In the genomic region with DNA sequence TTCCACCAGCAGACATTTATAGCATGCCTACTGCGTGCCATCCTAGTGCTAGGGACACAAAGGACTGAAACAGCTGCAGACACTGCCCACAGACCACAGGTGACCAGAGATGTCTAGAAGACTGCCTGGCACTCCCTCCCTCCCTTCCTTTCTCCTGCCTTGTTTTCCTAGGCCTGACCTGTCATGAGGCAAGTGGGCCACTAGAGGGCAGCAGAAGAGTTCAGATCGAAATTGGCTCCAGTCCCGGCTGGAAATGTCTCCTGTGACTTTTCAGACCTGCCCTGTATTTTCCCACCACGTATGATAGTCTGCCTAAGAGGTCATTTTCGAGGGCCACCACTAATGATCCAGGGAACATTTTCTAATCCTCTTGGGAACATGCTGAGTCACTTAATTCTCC, we compare ENCODE assay signal across 9 mouse cellular contexts. TPM values are rescaled to one million over a fixed set of nuclear protein-coding genes. Genes with fewer than 3 reads are reported as not detected.
DNase-seq lines count a peak whose midpoint lies in the region; ATAC-seq lines count a peak whose summit lies in the region.
"Had no signal": no experiment of that assay in that cellular context is flagged by ENCODE, and none has a peak within 500 bp of the region (broad histone marks: within the 10 kb centered on the region; RNA-seq: fewer than 3 reads in every experiment).

No protein-coding gene starts in this region.

- H3K36me3 ChIP-seq in hindbrain, embryonic 11.5 days (ENCODE audit: control insufficient read depth, insufficient read depth, low read length): no peaks in the 10 kb centered on the region

- H3K9ac ChIP-seq in hindbrain, embryonic 11.5 days (ENCODE audit: low read depth, low read length): no peak overlapping the region

- ATAC-seq in hindbrain, embryonic 11.5 days (ENCODE audit: low FRiP score): peak; percentile 61; the same call in 1 of the 2 replicates

- H3K27me3 ChIP-seq in hindbrain, embryonic 11.5 days (ENCODE audit: control insufficient read depth, insufficient read depth, low read length): no peaks in the 10 kb centered on the region

- H3K27ac ChIP-seq in hindbrain, embryonic 11.5 days (ENCODE audit: low read depth, low read length): no peak overlapping the region
- H3K27ac ChIP-seq: macrophage had no signal

- H3K4me3 ChIP-seq in hindbrain, embryonic 11.5 days (ENCODE audit: low read depth, low read length): no peak overlapping the region

- 3% methylated on average over 5 of the region's 5 CpGs for WGBS in hindbrain, embryonic 11.5 days

- no peaks in the 10 kb centered on the region for H3K4me1 ChIP-seq in hindbrain, embryonic 11.5 days (replicated peaks; ENCODE audit: control insufficient read depth, insufficient read depth, low read length)

- H3K9me3 ChIP-seq in hindbrain, embryonic 11.5 days (ENCODE audit: control insufficient read depth, low read length): no peaks in the 10 kb centered on the region

- DNase-seq in R1 (ENCODE audit: low read depth, low spot score): peak; percentile 84
- peak; percentile 70 for DNase-seq in cerebellum, adult 8-10 months
- DNase-seq in frontal cortex, postnatal 10 days (ENCODE audit: low spot score in 2 of 2): peak; percentile 53 to 70
- DNase-seq in hindbrain, embryonic 11.5 days (ENCODE audit: low spot score): peak; percentile 90
- peak; percentile 86 to 88 for DNase-seq in layer of hippocampus, postnatal 10 days (ENCODE audit: low spot score in 2 of 2)
- DNase-seq in lung, postnatal 36 days: peak; percentile 87
- peak; percentile 79 for DNase-seq in right cerebral cortex, adult 18-20 months
- peak; percentile 70 for DNase-seq in urinary bladder, postnatal 25 days (ENCODE audit: low spot score)

- H3K4me2 ChIP-seq in hindbrain, embryonic 11.5 days (replicated peaks; ENCODE audit: low read depth, low read length): no peak overlapping the region

RNA-seq across cellular contexts. Expression of a gene that starts 47.6 kb away (rescaled TPM):
- 0.97 and 1.1 TPM in 2 replicates for polyA plus RNA-seq in hindbrain, embryonic 11.5 days (2014; fragmentation: Nextera tagmentation; extraction: Ambion mirVana)
- total RNA-seq in layer of hippocampus, postnatal 10 days (2021): 1 to 10 TPM; 3.7 to 4.7 TPM
